ENCODE assay signal across 9 mouse cellular contexts in the genomic region with DNA sequence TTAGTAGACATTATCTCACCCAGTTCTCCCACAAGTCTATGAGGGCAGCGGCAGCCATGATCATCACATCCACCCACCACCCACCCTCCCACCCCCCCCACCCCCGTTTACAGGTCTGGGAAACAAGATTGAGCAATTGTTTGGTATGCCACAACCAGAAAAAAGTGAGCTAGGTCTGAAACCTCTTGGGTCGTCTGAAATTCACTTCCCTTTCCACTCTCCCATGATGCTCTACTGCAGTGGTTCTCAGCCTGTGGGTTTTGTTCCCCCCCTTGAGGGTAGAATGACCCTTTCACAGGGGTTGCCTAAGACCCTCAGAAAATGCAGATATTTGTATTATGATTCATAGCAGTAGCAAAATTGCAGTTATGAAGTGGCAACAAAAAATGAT.
DNase-seq lines count a peak whose midpoint lies in the region; ATAC-seq and TF ChIP-seq lines count a peak whose summit lies in the region.
"Had no signal": no experiment of that assay in that cellular context is flagged by ENCODE, and none has a peak within 500 bp of the region (broad histone marks: within the 10 kb centered on the region; RNA-seq: fewer than 3 reads in every experiment).

No protein-coding gene starts in this region.

- TF ChIP-seq POLR2A in olfactory bulb, adult 2 months (IDR thresholded peaks at IDR 0.05; ENCODE audit: insufficient read depth, low read depth, low read length) = no peak

- ATAC-seq in heart, embryonic 13.5 days (ENCODE audit: extremely low read depth, insufficient number of reproducible peaks, low FRiP score, low TSS enrichment) = no peak
- ATAC-seq in embryonic facial prominence, embryonic 13.5 days (ENCODE audit: insufficient number of reproducible peaks, insufficient read depth, low FRiP score, low TSS enrichment, low read depth) = no peak

- no peak overlapping the region for H3K9ac ChIP-seq in heart, embryonic 13.5 days
- H3K9ac ChIP-seq in embryonic facial prominence, embryonic 13.5 days = no peak overlapping the region

- peak overlapping the region; percentile 89 for H3K27ac ChIP-seq in heart, embryonic 13.5 days (replicated peaks)
- H3K27ac ChIP-seq in left cerebral cortex, adult 2 months = peak overlapping the region; percentile 95
- peak overlapping the region; percentile 81 for H3K27ac ChIP-seq in embryonic facial prominence, embryonic 13.5 days
- H3K27ac ChIP-seq in olfactory bulb, adult 2 months (ENCODE audit: insufficient read depth, low read depth, low read length) = peak overlapping the region; percentile 86; the same call in 1 of the 2 replicates

- no peak for TF ChIP-seq CTCF in left cerebral cortex, adult 2 months (IDR thresholded peaks at IDR 0.05)
- TF ChIP-seq CTCF in olfactory bulb, adult 2 months (IDR thresholded peaks at IDR 0.05; ENCODE audit: insufficient read depth, low read depth, low read length) = no peak

- no peak overlapping the region for H3K4me3 ChIP-seq in heart, embryonic 13.5 days
- no peak overlapping the region for H3K4me3 ChIP-seq in left cerebral cortex, adult 2 months
- no peak overlapping the region for H3K4me3 ChIP-seq in embryonic facial prominence, embryonic 13.5 days
- no peak overlapping the region for H3K4me3 ChIP-seq in olfactory bulb, adult 2 months (ENCODE audit: insufficient read depth, low read depth, low read length)
- H3K4me3 ChIP-seq: erythroblast, embryonic 14.5 days had no signal

- intact Hi-C loops in left cerebral cortex, adult 2 months (cut with DNase I) = loop anchor here (5.0 kb wide), 2 partner anchors 60 to 605 kb away; no protein-coding TSS in a partner anchor
- intact Hi-C loops in left cerebral cortex, postnatal 10 days (cut with DNase I) = loop anchor here (2.0 to 5.0 kb wide), 3 partner anchors 140 to 305 kb away; no protein-coding TSS in a partner anchor

- no peak overlapping the region; the same call in 1 of the 2 replicates for H3K4me2 ChIP-seq in heart, embryonic 13.5 days
- peak overlapping the region; percentile 65 for H3K4me2 ChIP-seq in embryonic facial prominence, embryonic 13.5 days

- 58% methylated on average over 3 of the region's 3 CpGs for WGBS in heart, embryonic 13.5 days
- 67% methylated on average over 3 of the region's 3 CpGs for WGBS in embryonic facial prominence, embryonic 13.5 days
- WGBS in olfactory bulb, adult 2 months = 49% methylated on average over 3 of the region's 3 CpGs

- H3K4me1 ChIP-seq in heart, embryonic 13.5 days = peaks cover 22% of the 10 kb centered on the region
- H3K4me1 ChIP-seq in embryonic facial prominence, embryonic 13.5 days = peaks cover 20% of the 10 kb centered on the region
- peaks cover 11% of the 10 kb centered on the region for H3K4me1 ChIP-seq in olfactory bulb, adult 2 months (ENCODE audit: control insufficient read depth, insufficient read depth, low read length)

- no peaks in the 10 kb centered on the region for H3K36me3 ChIP-seq in heart, embryonic 13.5 days
- H3K36me3 ChIP-seq in embryonic facial prominence, embryonic 13.5 days = no peaks in the 10 kb centered on the region

- no peak for DNase-seq in heart, adult 9 months (ENCODE audit: low spot score in 2 of 2)
- no peak for DNase-seq in left cerebral cortex, adult 2 months (ENCODE audit: extremely low spot score in 1 of 2, low spot score in 2 of 2)
- DNase-seq in left cerebral cortex, postnatal 10 days (ENCODE audit: extremely low spot score in 1 of 2, low spot score in 2 of 2) = no peak
- no peak for DNase-seq in urinary bladder, postnatal 25 days (ENCODE audit: low spot score)
- DNase-seq in cerebellum, adult 18-20 months = no peak

- H3K9me3 ChIP-seq in heart, embryonic 13.5 days = no peaks in the 10 kb centered on the region
- no peaks in the 10 kb centered on the region for H3K9me3 ChIP-seq in embryonic facial prominence, embryonic 13.5 days

- no peaks in the 10 kb centered on the region; the same call in 1 of the 2 replicates for H3K27me3 ChIP-seq in heart, embryonic 13.5 days (replicated peaks)
- H3K27me3 ChIP-seq in embryonic facial prominence, embryonic 13.5 days = no peaks in the 10 kb centered on the region
